Mouse (Mus musculus) hindbrain, embryonic 14.5 days (tissue): ENCODE data around the gene Lhx1. TPM values are rescaled to one million over a fixed set of nuclear protein-coding genes. Genes with fewer than 3 reads are reported as not detected.

ENCODE experiments used
- ATAC-seq: fragments of 200-750 bp; cut with Nextera tagmentation; 2 replicates; pipeline ENCODE4 v1.8.0; 2017; ENCODE audit warnings: moderate number of reproducible peaks, mild to moderate bottlenecking, moderate TSS enrichment, moderate library complexity; ENCODE audit not compliant: low FRiP score
- DNase-seq: peaks from one replicate; pipeline ENCODE4 v3.0.0-alpha.2; 2015; ENCODE audit warnings: low spot score
- H3K27ac ChIP-seq: fragments of 300-500 bp; sonication (generic); 2 replicates; pipeline ENCODE4 v1.5.1; 2014; ENCODE audit warnings: mild to moderate bottlenecking, moderate library complexity
- H3K27me3 ChIP-seq: fragments of 300-500 bp; sonication (generic); 2 replicates; pipeline ENCODE4 v1.6.1; 2014; ENCODE audit warnings: mild to moderate bottlenecking, low read length, mixed read lengths; ENCODE audit not compliant: control insufficient read depth, insufficient read depth
- H3K36me3 ChIP-seq: fragments of 300-500 bp; sonication (generic); replicated peaks from 2 replicates; pipeline ENCODE4 v1.6.1; 2014; ENCODE audit not compliant: control insufficient read depth, insufficient read depth
- H3K4me1 ChIP-seq: fragments of 300-500 bp; sonication (generic); replicated peaks from 2 replicates; pipeline ENCODE4 v1.6.1; 2014; ENCODE audit warnings: antibody characterized with exemption, low read length, mixed read lengths; ENCODE audit not compliant: control insufficient read depth, insufficient read depth
- H3K4me2 ChIP-seq: fragments of 300-500 bp; sonication (generic); replicated peaks from 2 replicates; pipeline ENCODE4 v1.6.1; 2014; ENCODE audit warnings: mild to moderate bottlenecking, moderate library complexity
- H3K4me3 ChIP-seq: fragments of 300-500 bp; sonication (generic); replicated peaks from 2 replicates; pipeline ENCODE4 v1.5.1; 2014; ENCODE audit warnings: mild to moderate bottlenecking, low read length
- H3K9ac ChIP-seq: fragments of 300-500 bp; sonication (generic); 2 replicates; pipeline ENCODE4 v1.6.1; 2014
- H3K9me3 ChIP-seq: fragments of 300-500 bp; sonication (generic); 2 replicates; pipeline ENCODE4 v1.6.1; 2016; ENCODE audit warnings: low read length; ENCODE audit not compliant: control insufficient read depth
- WGBS: fragments of 180-500 bp; shearing (Covaris S2); extraction: QIAGEN DNeasy Blood & Tissue Kit; methylation state at CpG from one replicate; pipeline ENCODE4 v1.1.7; 2014; 5-methylcytosine and 5-hydroxymethylcytosine counted together
- polyA plus RNA-seq: library from polyadenylated mRNA; unstranded; fragments of >200 nt; fragmentation: Nextera tagmentation; extraction: Ambion mirVana; gene quantifications from 2 replicates; pipeline ENCODE4 v1.2.1, GENCODE M21; 2014

The Lhx1 gene
- 43.2 and 46.4 TPM in 2 replicates for polyA plus RNA-seq

GRCm38 (mm10) chr11:84525421-84526274 lies at the start of gene Lhx1:
Lhx1 (minus strand) TSS chr11:84525535.
- Histone ChIP-seq H3K27me3 (peaks cover 50% of the 10 kb centered on the region), H3K4me2 (peak within 1 kb of the TSS; percentile 61), H3K27ac (peak within 1 kb of the TSS; percentile 87), H3K9me3 (no peaks in the 10 kb centered on the region), H3K4me1 (peaks cover 9% of the 10 kb centered on the region; the same call in 1 of the 2 replicates), H3K9ac (peak within 1 kb of the TSS; percentile 90), H3K4me3 (peak within 1 kb of the TSS; percentile 61), H3K36me3 (peaks cover 11% of the 10 kb centered on the region)
- peak; percentile 89 for ATAC-seq
- WGBS: under 1% methylated on average over 64 of the region's 64 CpGs
- DNase-seq: peak; percentile 82

- ATAC-seq (no peak), DNase-seq (no peak)
- H3K9me3 ChIP-seq: no peaks in the 10 kb centered on the region
- H3K4me1 ChIP-seq: peaks cover 38% of the 10 kb centered on the region
- H3K4me2 ChIP-seq: no peak overlapping the region
- H3K27me3 ChIP-seq: 0 out of 2 replicates have a peak, but pooled peaks cover 3% of the 10 kb centered on the region
- H3K27ac ChIP-seq: no peak overlapping the region
- H3K4me3 ChIP-seq: no peak overlapping the region
- no peaks in the 10 kb centered on the region for H3K36me3 ChIP-seq
- WGBS: 15% methylated on average over 7 of the region's 8 CpGs
- no peak overlapping the region for H3K9ac ChIP-seq
These were observed 49.5 kb upstream of the Lhx1 start for GRCm38 (mm10) chr11:84574834-84575233.

- Histone ChIP-seq H3K4me1 (peaks cover 33% of the 10 kb centered on the region), H3K4me2 (no peak overlapping the region), H3K27ac (no peak overlapping the region), H3K4me3 (no peak overlapping the region), H3K9ac (no peak overlapping the region), H3K36me3 (no peaks in the 10 kb centered on the region), H3K9me3 (no peaks in the 10 kb centered on the region), H3K27me3 (0 out of 2 replicates have a peak, but pooled peaks cover 3% of the 10 kb centered on the region)
- DNase-seq (no peak), ATAC-seq (no peak)
- WGBS: 38% methylated on average over 8 of the region's 8 CpGs
These were observed 48.3 kb upstream of the Lhx1 start for GRCm38 (mm10) chr11:84573637-84574036.

GRCm38 (mm10) chr11:84570812-84571211 lies 45.5 kb upstream of the Lhx1 start:
- Histone ChIP-seq H3K4me2 (peak overlapping the region; percentile 8; the same call in 1 of the 2 replicates), H3K27ac (peak overlapping the region; percentile 28; the same call in 1 of the 2 replicates), H3K4me1 (peaks cover 39% of the 10 kb centered on the region), H3K4me3 (no peak overlapping the region), H3K9ac (no peak overlapping the region), H3K9me3 (no peaks in the 10 kb centered on the region), H3K27me3 (no peaks in the 10 kb centered on the region), H3K36me3 (no peaks in the 10 kb centered on the region)
- 70% methylated on average over 5 of the region's 5 CpGs for WGBS
- no peak for ATAC-seq
- DNase-seq: no peak

GRCm38 (mm10) chr11:84570392-84570791 lies 45.1 kb upstream of the Lhx1 start:
- H3K4me1 ChIP-seq: peaks cover 39% of the 10 kb centered on the region
- H3K27me3 ChIP-seq: no peaks in the 10 kb centered on the region
- ATAC-seq: 0 out of 2 replicates have a peak, but pooled peaks have one; percentile 12
- WGBS: 25% methylated on average over 12 of the region's 12 CpGs
- H3K9me3 ChIP-seq: no peaks in the 10 kb centered on the region
- DNase-seq: no peak
- peak overlapping the region; percentile 8 for H3K4me2 ChIP-seq
- peak overlapping the region; percentile 21; the same call in 1 of the 2 replicates for H3K9ac ChIP-seq
- H3K36me3 ChIP-seq: no peaks in the 10 kb centered on the region
- H3K27ac ChIP-seq: peak overlapping the region; percentile 28
- H3K4me3 ChIP-seq: no peak overlapping the region

GRCm38 (mm10) chr11:84569052-84569751 lies 43.9 kb upstream of the Lhx1 start:
- H3K27me3 ChIP-seq: no peaks in the 10 kb centered on the region
- no peaks in the 10 kb centered on the region for H3K36me3 ChIP-seq
- H3K4me3 ChIP-seq: no peak overlapping the region
- no peak overlapping the region for H3K9ac ChIP-seq
- H3K9me3 ChIP-seq: no peaks in the 10 kb centered on the region
- DNase-seq: no peak
- ATAC-seq: no peak
- H3K27ac ChIP-seq: peak overlapping the region; percentile 27
- H3K4me1 ChIP-seq: peaks cover 31% of the 10 kb centered on the region
- H3K4me2 ChIP-seq: no peak overlapping the region
- 30% methylated on average over 8 of the region's 8 CpGs for WGBS

GRCm38 (mm10) chr11:84568482-84568881 lies 43.1 kb upstream of the Lhx1 start:
- H3K4me1 ChIP-seq: peaks cover 31% of the 10 kb centered on the region
- H3K36me3 ChIP-seq: no peaks in the 10 kb centered on the region
- no peak for ATAC-seq
- no peak overlapping the region for H3K4me2 ChIP-seq
- H3K27me3 ChIP-seq: no peaks in the 10 kb centered on the region
- H3K4me3 ChIP-seq: no peak overlapping the region
- H3K27ac ChIP-seq: peak overlapping the region; percentile 27
- no peak overlapping the region for H3K9ac ChIP-seq
- DNase-seq: no peak
- no peaks in the 10 kb centered on the region for H3K9me3 ChIP-seq
- 26% methylated on average over 5 of the region's 5 CpGs for WGBS

- H3K36me3 ChIP-seq: no peaks in the 10 kb centered on the region
- 22% methylated on average over 8 of the region's 8 CpGs for WGBS
- no peak for DNase-seq
- peaks cover 40% of the 10 kb centered on the region for H3K4me1 ChIP-seq
- H3K9ac ChIP-seq: no peak overlapping the region
- H3K9me3 ChIP-seq: no peaks in the 10 kb centered on the region
- no peak overlapping the region for H3K4me2 ChIP-seq
- no peak overlapping the region for H3K27ac ChIP-seq
- H3K4me3 ChIP-seq: no peak overlapping the region
- ATAC-seq: no peak
- H3K27me3 ChIP-seq: no peaks in the 10 kb centered on the region
These were observed 41.4 kb upstream of the Lhx1 start for GRCm38 (mm10) chr11:84566691-84567090.

- ATAC-seq (no peak), DNase-seq (no peak)
- Histone ChIP-seq H3K9ac (no peak overlapping the region), H3K27ac (no peak overlapping the region), H3K4me3 (no peak overlapping the region), H3K9me3 (no peaks in the 10 kb centered on the region), H3K4me2 (no peak overlapping the region), H3K36me3 (no peaks in the 10 kb centered on the region), H3K4me1 (peaks cover 33% of the 10 kb centered on the region), H3K27me3 (no peaks in the 10 kb centered on the region)
- WGBS: 92% methylated on average over 3 of the region's 3 CpGs
These were observed 39.9 kb upstream of the Lhx1 start for GRCm38 (mm10) chr11:84565224-84565623.
